Mouse (Mus musculus) layer of hippocampus, adult 18-20 months (tissue): ENCODE results near the gene Apoh. TPM values are rescaled to one million over a fixed set of nuclear protein-coding genes. Genes with fewer than 3 reads are reported as not detected.

ENCODE experiments used
- DNase-seq, 2 experiments: peaks; one replicate each; pipeline ENCODE4 v3.0.0; 2022; ENCODE audit warnings: low spot score in 2 of 2
- total RNA-seq, 2 experiments: library from RNA; stranded (reverse); gene quantifications; 2 replicates each; pipeline ENCODE4 v1.2.3; 2021

The Apoh gene
- total RNA-seq, 2 experiments from 2014 or later: 0.66 to 0.99 TPM

- DNase-seq: peak; percentile 72 to 91
Measured at GRCm38 (mm10) chr11:108377680-108378362, 34.7 kb downstream of the Apoh start.

DNA sequence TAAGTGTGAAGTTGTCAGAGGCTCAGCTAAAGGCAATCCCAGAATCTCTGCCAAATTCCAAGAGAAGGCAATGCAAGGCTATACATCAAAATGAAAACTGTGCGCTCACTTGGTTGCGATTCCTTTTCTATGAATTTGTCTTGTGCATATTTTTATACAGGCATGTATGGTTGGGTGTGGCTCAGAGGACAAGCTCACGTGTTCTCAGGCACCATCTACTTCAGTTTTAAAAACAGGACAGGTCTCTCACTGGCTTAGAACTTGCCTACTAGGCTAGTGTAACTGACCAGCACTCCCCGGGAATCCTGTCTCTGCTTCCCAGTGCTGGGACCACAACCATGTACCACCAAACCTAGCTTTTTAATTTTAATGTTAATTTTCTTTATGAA, 35.2 kb downstream of the Apoh start:
- no peak for DNase-seq

GRCm38 (mm10) chr11:108382664-108383063, 39.5 kb downstream of the Apoh start:
- no peak for DNase-seq

- no peak for DNase-seq
Measured at GRCm38 (mm10) chr11:108384920-108385665, 41.9 kb downstream of the Apoh start.

DNA sequence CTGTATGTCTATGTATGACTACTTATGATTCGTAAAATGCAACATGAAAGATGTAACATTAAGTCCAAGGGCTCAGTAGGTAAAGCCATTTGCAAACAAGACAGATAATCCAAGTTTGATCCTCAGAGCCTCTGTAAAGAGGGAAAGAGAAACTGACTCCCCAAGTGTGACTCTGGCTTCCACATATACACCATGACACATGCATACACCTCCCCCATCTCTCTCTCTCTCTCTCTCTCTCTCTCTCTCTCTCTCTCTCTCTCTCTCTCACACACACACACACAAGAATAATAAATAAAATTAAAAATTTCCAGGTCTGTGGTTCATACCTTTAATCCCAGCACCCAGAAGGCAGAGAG, 42.5 kb downstream of the Apoh start:
- DNase-seq: no peak

DNA sequence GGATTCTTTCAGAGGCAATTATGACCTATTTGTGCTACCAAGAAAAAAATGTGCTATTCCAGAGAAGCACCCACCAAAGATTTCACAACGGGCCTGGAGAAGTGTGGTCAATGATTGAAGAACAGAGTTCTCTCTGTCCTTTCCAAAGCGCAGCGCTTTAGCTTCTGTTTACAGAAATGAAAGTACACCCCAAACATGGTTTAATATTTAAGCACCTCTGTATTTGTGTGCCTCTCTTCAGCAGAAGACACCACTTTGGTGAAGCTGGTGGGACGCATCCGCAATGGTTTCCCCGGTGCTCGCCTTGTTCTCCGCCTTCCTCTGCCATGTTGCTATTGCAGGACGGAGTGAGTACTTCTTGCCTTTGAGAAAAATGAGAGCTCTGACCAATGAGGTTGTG, 51.9 kb downstream of the Apoh start:
- DNase-seq: no peak

GRCm38 (mm10) chr11:108396076-108396829, 53.1 kb downstream of the Apoh start:
- DNase-seq: no peak

DNA sequence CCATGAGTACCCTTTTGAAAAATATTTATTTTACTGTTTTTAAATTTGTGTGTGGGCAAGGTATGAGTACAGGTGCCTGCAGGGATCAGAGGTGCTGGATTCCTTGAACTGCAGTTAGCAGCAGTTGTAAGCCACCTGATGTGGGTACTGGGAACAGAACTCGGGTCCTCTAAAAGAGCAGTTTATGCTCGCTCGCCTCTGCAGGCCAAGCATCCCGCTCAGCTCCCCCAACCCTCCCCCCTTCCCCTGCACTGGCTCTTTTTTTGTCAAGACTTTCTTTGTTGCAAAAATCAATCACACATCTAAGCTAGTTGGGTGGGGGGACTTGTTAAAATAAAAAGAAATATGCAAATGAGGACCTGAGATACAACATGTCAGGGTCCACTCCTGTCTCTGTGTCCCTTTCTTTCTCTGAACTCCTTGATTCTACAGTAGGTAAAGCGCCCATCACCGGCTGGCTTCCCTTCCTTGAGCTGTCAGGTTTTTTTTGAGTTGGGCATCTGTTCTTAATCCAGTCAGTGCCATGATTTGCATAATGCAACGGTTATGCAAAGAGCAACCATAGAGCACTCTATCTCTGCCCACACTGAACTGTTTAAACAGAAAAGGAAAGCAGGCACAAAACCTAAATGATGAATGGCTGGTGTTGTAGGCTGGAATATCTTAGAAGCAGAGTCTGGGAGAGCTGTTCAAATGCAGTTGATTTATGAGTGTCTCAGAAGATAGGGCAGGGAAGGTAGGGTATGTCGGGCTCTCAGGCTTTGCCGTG, 66.9 kb downstream of the Apoh start:
- DNase-seq: peak in 1 of 2 experiments; percentile 51

DNA sequence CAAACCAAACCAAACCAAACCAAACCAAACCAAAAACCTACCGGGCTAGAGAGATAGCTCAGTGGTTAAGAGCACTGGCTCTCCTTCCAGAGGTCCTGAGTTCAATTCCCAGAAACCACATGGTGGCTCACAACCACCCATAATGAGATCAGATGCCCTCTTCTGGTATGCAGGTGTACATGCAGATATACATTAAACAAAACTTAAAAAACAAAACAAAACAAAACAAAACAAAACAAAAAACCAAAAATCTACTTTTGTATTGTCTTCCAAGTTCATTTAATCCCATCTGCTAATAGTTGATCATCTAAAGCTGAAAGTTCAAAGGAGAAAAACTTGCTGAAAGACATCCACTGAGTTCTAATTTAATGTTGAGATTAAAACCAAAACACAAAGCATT, 73.2 kb downstream of the Apoh start:
- no peak for DNase-seq

DNA sequence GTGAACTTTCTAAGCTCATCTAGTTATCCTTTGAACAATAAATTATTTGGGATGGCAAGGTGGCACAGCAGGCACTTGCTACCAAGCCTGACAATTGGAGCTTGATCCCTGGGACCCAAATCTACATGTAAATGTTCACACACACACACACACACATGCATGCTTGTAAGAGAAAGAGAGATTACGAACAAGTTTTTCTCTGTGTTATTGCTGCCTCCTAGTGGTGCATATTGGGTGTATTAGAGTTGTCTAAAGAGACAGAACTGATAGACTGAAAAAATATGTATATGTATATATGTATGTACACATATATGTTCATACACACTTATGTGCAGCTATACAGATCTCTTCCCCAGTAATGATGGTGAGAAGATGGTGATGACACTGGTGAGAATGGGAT, 75.4 kb downstream of the Apoh start:
- DNase-seq: peak in 1 of 2 experiments; percentile 50

DNA sequence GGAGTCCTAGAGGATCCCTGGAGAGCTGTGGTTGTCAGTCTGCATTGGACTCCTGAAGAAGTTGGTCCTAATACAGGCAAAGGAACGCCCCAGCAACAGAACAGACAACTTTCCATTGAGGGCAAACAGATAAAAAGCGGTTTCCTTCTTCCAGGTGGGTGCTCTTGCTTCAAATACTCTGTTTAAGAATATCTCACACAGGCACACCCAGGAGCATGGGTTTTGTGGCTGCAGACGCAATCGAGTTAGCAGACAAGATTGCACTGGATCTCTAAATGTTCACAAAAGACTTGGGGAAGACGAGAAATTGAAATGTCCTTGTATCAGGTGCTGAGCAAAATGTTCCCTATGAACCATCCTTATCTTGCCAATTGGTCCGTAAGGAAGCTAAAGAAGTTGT, 76.1 kb downstream of the Apoh start:
- no peak for DNase-seq

GRCm38 (mm10) chr11:108420751-108421150, 77.6 kb downstream of the Apoh start:
- no peak for DNase-seq

DNA sequence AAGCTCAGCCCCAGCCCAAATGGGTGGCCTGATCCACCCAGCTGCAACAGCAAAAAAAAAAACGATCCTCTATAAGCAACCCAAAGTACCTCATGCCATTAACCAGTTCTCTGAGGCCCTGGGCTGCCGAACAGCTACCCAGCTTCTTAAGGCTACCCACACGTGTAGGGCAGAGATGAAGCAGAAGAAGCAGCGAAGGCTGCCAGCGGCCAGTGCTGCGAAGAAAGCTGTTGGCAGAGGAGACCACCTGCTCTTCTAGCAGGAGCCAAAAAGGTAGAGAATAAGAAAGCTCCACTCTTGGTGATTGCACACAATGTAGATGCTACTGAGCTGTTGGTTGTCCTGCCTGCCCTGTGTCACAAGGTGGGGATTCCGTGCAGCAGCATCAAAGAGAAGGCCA, 80.1 kb downstream of the Apoh start:
- no peak for DNase-seq

DNA sequence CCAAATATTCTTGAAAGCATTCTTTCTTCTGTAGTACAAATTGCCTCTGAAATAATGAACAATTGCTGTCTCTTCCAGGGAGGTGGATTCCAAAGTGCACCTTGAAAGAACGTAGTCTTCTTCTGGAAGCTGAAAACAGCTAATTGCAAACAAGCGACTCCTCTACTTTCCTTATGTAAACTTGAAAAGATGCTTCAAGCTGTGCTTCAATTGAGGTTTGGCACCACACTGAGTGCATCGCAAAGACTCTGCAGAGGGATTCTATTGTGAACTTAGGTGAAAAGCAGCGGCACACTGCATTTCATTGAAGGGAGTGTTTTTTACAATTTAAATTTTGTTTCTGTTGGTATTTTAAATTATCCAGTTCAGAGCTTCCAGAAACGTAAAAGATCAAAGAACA, 81.0 kb downstream of the Apoh start:
- DNase-seq: no peak

- peak; percentile 94 to 98 for DNase-seq
Measured at GRCm38 (mm10) chr11:108424889-108425591, 81.9 kb downstream of the Apoh start, which contains the start of gene Cep112. TSS of gene Cep112 (plus strand) at chr11:108425192.

GRCm38 (mm10) chr11:108425592-108425921, 82.4 kb downstream of the Apoh start:
- DNase-seq: no peak

DNA sequence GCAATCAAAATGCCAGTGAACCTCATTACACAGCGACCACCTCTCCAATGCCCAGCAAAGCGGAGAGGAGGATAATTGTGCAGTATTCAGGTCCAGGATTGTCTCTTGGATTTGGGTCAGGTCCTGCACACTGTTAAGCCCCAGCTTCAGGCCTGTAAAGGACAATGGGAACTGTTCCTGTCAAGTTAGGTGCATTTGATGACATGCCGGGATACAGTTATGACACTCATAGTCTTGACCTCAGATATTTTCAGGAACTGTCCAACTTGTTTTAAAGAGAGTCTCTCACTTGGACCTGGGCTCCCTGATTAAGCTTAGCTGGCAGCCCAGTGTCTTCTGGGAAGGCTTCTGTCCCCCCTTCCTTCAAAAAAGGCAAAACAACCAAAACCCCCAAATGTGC, 82.9 kb downstream of the Apoh start:
- no peak for DNase-seq

- DNase-seq: no peak
Measured at GRCm38 (mm10) chr11:108427191-108427590, 84.0 kb downstream of the Apoh start.

DNA sequence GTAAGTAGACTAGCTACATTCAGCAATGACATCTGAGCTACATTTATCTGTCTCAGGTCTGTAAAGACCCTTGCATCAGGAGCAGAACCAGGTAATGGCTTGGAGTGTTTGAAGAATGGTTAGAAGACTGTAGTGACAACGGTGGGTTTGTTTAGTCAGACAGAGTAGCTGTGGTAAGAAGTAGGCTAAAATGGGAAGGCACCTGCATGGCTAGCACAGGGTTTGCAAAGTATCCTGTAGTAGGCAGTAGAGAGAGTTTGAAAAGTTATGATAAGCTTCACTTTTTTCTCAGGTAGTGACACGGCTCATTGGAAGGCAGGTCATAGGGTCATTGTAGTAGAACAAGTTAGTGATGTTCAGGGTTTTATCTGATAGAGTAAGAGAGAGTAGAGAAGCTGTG, 85.9 kb downstream of the Apoh start:
- DNase-seq: no peak

DNA sequence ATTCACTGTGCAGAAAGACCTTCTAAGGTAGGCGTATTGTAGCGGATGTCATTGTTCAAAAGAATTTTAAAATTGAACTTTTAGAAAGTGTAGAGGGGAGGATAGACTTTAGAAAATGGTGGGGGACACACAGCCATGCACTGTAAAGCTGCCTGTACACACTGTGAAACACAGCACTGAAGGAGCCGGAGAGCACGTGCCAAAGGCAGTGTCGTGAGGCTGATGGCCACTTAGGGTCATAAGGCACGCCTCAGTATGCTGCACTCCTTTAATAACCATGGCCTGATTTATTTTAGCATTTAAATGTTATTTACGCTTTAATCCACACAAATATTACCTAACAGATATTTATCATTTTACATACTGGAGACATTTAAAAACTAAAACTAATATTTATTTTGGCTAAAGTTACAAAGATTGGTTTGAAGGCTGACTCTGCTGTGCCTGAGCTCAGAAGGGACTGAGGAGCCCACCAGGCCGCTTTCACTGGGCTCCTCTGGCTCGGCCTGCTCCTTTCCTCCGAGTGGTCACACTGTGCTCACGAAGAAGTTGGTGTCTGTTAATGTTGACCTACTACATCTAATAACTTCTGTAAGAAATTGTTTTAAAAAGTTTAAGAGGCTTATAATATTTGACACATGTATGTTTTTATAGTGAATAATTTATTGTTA, 100.9 kb downstream of the Apoh start:
- DNase-seq: no peak
